Mouse (Mus musculus): ENCODE results near the gene Mosmo. TPM values are rescaled to one million over a fixed set of nuclear protein-coding genes. Genes with fewer than 3 reads are reported as not detected.

Mosmo gene
- 14.9 TPM for polyA plus RNA-seq (2015; fragmentation: Illumina TruSeq; extraction: RNeasy Lipid Tissue Mini Kit (QIAGEN cat#74804); ENCODE audit: insufficient read depth, low read depth, low replicate concordance)

DNA sequence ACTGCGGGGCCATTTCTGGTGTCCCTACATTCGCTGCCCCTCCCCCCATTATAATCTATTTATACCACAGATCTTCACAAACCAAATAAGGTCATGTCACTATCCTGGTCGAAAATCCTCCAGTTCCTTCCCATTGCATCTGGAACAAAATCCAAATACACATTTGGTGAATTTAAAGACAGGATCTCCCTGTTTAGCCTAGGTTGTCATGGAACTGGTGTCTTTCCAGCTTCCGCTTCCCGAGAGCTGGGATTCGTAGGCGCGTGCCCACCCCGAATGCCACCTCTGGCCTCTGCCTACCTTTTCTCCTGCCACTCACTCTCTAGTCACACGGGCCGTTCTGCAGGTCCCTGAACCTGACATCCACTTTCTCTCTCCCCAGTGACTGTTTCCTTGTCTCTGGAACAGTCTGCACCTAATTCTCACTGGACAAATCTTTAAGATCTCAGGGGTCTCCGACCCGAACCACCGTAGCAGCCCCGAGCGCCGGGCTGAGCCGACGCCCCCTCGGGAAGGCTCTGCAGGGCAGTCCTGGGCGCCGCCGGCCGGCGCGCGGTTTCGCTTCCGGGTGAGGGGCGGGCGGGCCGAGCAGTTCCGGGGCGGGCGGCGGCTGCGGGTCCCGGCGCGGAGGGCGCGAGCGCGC, at the start of gene Mosmo:
Gene Mosmo (plus strand): TSS at position 618 of the 643 bp plus-strand sequence.

DNA sequence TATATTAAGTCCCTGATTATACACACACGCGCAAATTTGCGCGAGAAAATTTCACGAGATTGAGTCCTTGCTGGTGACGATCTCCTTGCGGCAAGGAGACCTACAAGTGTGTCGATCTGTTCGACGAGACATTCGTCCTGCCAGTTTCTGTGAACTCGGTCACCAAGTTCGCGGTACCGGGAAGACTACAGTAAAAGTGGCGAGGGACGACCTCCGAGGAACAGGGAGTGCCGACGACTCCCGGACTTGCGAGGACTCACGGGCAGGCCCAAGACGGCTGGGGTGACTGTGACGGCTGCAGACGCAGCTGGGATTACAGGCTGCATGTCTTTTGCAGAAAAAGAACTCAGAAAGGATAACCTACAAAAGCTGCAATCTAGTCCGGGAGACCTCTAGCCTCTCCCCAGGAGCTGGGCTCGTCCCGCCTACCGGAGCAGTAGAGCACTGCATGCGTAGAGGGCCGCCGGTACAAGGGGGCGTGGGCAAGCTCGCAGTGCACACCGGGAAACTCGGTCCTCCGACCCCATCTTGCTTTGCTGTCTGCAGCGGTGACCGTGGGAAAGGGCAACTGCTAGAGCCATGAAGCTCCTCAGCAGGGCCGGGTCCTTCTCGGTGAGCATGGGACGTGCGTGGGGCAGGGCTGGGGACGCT, 42.6 kb upstream of the Mosmo start, which contains the start of gene Uqcrc2:
Gene Uqcrc2 (plus strand): TSS at position 466 of the 651 bp plus-strand sequence.

DNA sequence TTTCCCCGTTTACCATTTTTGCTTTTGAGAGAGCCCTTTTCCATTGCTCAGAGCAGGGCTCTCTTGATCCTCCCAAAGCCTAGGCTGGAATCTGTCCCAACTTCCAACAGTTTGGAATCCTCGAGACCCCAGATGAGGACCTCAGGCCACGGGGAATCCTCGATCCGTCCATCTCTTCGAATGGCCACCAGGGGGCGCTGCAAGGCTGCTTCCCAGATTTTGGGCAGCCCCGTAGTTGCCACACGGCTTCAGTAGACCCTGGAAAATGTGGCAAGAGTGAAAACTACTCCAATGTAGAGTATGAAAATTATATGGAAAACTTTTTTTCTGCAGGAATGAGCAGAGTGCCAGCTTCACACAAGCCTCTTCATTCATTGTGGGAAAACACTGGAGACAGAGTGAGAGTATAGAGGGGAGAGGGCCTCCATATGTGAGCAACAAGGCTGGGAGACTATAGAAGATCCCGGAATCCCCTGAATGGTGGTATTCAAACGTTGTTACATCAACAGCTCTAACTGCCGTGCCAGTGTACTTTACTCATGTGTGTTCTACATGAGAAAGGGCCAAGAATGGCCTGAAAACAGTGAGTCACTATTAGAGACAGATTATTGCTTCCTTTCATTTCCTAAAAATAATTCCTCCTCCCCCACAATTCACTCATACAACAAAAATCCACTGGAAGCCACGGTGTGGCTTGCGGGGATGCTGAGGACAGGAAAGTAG, 7.1 kb upstream of the Mosmo start, which contains the start of gene Pdzd9:
Gene Pdzd9 (minus strand): TSS at position 191 of the 723 bp plus-strand sequence.

DNA sequence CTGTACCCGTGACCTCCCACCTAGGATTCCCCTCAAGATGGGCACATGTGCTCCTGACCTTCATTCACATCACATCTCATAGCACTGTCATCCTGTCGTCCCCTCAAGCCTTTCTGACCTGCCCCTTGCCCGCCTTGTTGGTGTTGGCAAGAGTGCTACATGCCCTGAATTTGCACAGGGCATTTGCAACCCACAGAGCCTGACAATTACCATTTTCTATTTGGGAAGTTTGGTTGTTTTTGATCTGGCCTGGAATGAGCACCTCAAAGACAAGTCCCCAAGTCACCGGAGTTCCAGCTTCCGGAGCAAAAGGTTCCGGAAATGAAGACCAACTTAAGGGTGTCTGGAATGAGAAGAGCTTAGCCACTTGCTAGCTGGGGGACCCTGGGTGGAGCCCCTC, 61.6 kb downstream of the Mosmo start, which contains the start of gene Vwa3a:
Gene Vwa3a (plus strand): TSS at position 301 of the 400 bp plus-strand sequence.

Other genes with a start within 250 kb of the Mosmo start
- gene Uqcrc2, start 42.4 kb upstream of the Mosmo start, polyA plus RNA-seq (2015; fragmentation: Illumina TruSeq; extraction: RNeasy Lipid Tissue Mini Kit (QIAGEN cat#74804); ENCODE audit: insufficient read depth, low read depth, low replicate concordance): 35.2 TPM
- not detected for gene Pdzd9, start 7.3 kb upstream of the Mosmo start, polyA plus RNA-seq (2015; fragmentation: Illumina TruSeq; extraction: RNeasy Lipid Tissue Mini Kit (QIAGEN cat#74804); ENCODE audit: insufficient read depth, low read depth, low replicate concordance)
- 4.8 TPM for gene Vwa3a, start 61.7 kb downstream of the Mosmo start, polyA plus RNA-seq (2015; fragmentation: Illumina TruSeq; extraction: RNeasy Lipid Tissue Mini Kit (QIAGEN cat#74804); ENCODE audit: insufficient read depth, low read depth, low replicate concordance)
- gene Gm5737, start 134.7 kb downstream of the Mosmo start, polyA plus RNA-seq (2015; fragmentation: Illumina TruSeq; extraction: RNeasy Lipid Tissue Mini Kit (QIAGEN cat#74804); ENCODE audit: insufficient read depth, low read depth, low replicate concordance): not detected
- 11.0 TPM for gene Eef2k, start 165.2 kb downstream of the Mosmo start, polyA plus RNA-seq (2015; fragmentation: Illumina TruSeq; extraction: RNeasy Lipid Tissue Mini Kit (QIAGEN cat#74804); ENCODE audit: insufficient read depth, low read depth, low replicate concordance)
- gene Polr3e, start 240.1 kb downstream of the Mosmo start, polyA plus RNA-seq (2015; fragmentation: Illumina TruSeq; extraction: RNeasy Lipid Tissue Mini Kit (QIAGEN cat#74804); ENCODE audit: insufficient read depth, low read depth, low replicate concordance): 3.8 TPM